10 mouse cellular contexts compared by ENCODE assay signal in genomic region chrX:134684936-134685335, GRCm38 (mm10). TPM values are rescaled to one million over a fixed set of nuclear protein-coding genes. Genes with fewer than 3 reads are reported as not detected.
DNase-seq lines count a peak whose midpoint lies in the region; ATAC-seq lines count a peak whose summit lies in the region.
"Had no signal": no experiment of that assay in that cellular context is flagged by ENCODE, and none has a peak within 500 bp of the region (broad histone marks: within the 10 kb centered on the region; RNA-seq: fewer than 3 reads in every experiment).

No protein-coding gene starts in this region.

- no peak for ATAC-seq in hindbrain, embryonic 14.5 days (ENCODE audit: low FRiP score)
- ATAC-seq in activated CD4-positive, CD25-positive, alpha-beta regulatory T cell, adult 4 months: no peak

- H3K27me3 ChIP-seq in heart, embryonic 10.5 days (ENCODE audit: insufficient read depth, poor library complexity, severe bottlenecking): peaks cover 6% of the 10 kb centered on the region; the same call in 1 of the 2 replicates
- peaks cover 50% of the 10 kb centered on the region for H3K27me3 ChIP-seq in embryonic facial prominence, embryonic 10.5 days (replicated peaks; ENCODE audit: low read depth, poor library complexity, severe bottlenecking)
- H3K27me3 ChIP-seq in hindbrain, embryonic 14.5 days (ENCODE audit: control insufficient read depth, insufficient read depth, low read length): no peaks in the 10 kb centered on the region

- H3K36me3 ChIP-seq in heart, embryonic 10.5 days: peaks cover 15% of the 10 kb centered on the region
- H3K36me3 ChIP-seq in embryonic facial prominence, embryonic 10.5 days (replicated peaks): peaks cover 20% of the 10 kb centered on the region
- H3K36me3 ChIP-seq in hindbrain, embryonic 14.5 days (replicated peaks; ENCODE audit: control insufficient read depth, insufficient read depth): peaks cover 14% of the 10 kb centered on the region

- no peaks in the 10 kb centered on the region for H3K9me3 ChIP-seq in heart, embryonic 10.5 days
- H3K9me3 ChIP-seq in embryonic facial prominence, embryonic 10.5 days: no peaks in the 10 kb centered on the region
- no peaks in the 10 kb centered on the region for H3K9me3 ChIP-seq in hindbrain, embryonic 14.5 days (ENCODE audit: control insufficient read depth, low read length)

- H3K9ac ChIP-seq in hindbrain, embryonic 14.5 days: peak overlapping the region; percentile 70; the same call in 1 of the 2 replicates

- WGBS in heart, embryonic 10.5 days: 40% methylated on average over 5 of the region's 5 CpGs
- 38% methylated on average over 5 of the region's 5 CpGs for WGBS in embryonic facial prominence, embryonic 10.5 days
- 42% methylated on average over 5 of the region's 5 CpGs for WGBS in hindbrain, embryonic 14.5 days

- H3K27ac ChIP-seq in heart, embryonic 10.5 days: peak overlapping the region; percentile 77
- peak overlapping the region; percentile 93 for H3K27ac ChIP-seq in embryonic facial prominence, embryonic 10.5 days (replicated peaks)
- peak overlapping the region; percentile 93 for H3K27ac ChIP-seq in hindbrain, embryonic 14.5 days

- H3K4me1 ChIP-seq in heart, embryonic 10.5 days: no peaks in the 10 kb centered on the region
- H3K4me1 ChIP-seq in embryonic facial prominence, embryonic 10.5 days: peaks cover 10% of the 10 kb centered on the region
- H3K4me1 ChIP-seq in hindbrain, embryonic 14.5 days (replicated peaks; ENCODE audit: control insufficient read depth, insufficient read depth, low read length): peaks cover 8% of the 10 kb centered on the region; the same call in 1 of the 2 replicates

- H3K4me2 ChIP-seq in hindbrain, embryonic 14.5 days (replicated peaks): peak overlapping the region; percentile 55

- peak overlapping the region; percentile 67 for H3K4me3 ChIP-seq in heart, embryonic 10.5 days
- peak overlapping the region; percentile 69 for H3K4me3 ChIP-seq in embryonic facial prominence, embryonic 10.5 days
- peak overlapping the region; percentile 56 for H3K4me3 ChIP-seq in hindbrain, embryonic 14.5 days (replicated peaks; ENCODE audit: low read length)

- intact Hi-C loops in heart, postnatal 25 days (cut with DNase I): no loop called here

- no peak for DNase-seq in heart, embryonic 10.5 days (ENCODE audit: low spot score)
- DNase-seq in heart, postnatal 25 days (ENCODE audit: low spot score): no peak
- peak; percentile 61 for DNase-seq in embryonic facial prominence, embryonic 10.5 days (ENCODE audit: low spot score)
- no peak for DNase-seq in hindbrain, embryonic 14.5 days (ENCODE audit: low spot score)
- peak; percentile 23 for DNase-seq in neural tube, embryonic 10.5 days (ENCODE audit: extremely low spot score, low spot score)
- DNase-seq in urinary bladder, postnatal 36 days (ENCODE audit: low spot score in 2 of 2): no peak
- DNase-seq in right cerebral cortex, postnatal 14 days: no peak
- DNase-seq: thymus, postnatal 36 days had no signal

RNA-seq across cellular contexts. Expression of gene Armcx4, which starts 1.4 kb away (rescaled TPM):
- 3.4 and 4.3 TPM in 2 replicates for polyA plus RNA-seq in heart, embryonic 10.5 days (2016; fragmentation: Nextera tagmentation; extraction: Ambion mirVana)
- total RNA-seq in heart, postnatal 25 days (2021): 1 to 10 TPM; 9.2 to 9.6 TPM
- 6.3 and 7.1 TPM in 2 replicates for polyA plus RNA-seq in embryonic facial prominence, embryonic 10.5 days (2016; fragmentation: Nextera tagmentation; extraction: Ambion mirVana)
- 5.4 and 5.7 TPM in 2 replicates for polyA plus RNA-seq in hindbrain, embryonic 14.5 days (2014; fragmentation: Nextera tagmentation; extraction: Ambion mirVana)
- 1 to 10 TPM in 1 of 2 experiments, under 1 TPM in 1; 0.82 to 1.2 TPM for polyA plus RNA-seq in activated CD4-positive, CD25-positive, alpha-beta regulatory T cell, adult 4 months (2017; shearing (Covaris generic))

RNA-seq across cellular contexts. Expression of gene Armcx1, which starts 32.8 kb away (rescaled TPM):
- 41.4 and 48.4 TPM in 2 replicates for polyA plus RNA-seq in heart, embryonic 10.5 days (2016; fragmentation: Nextera tagmentation; extraction: Ambion mirVana)
- 1 to 10 TPM; 5.2 to 5.5 TPM for total RNA-seq in heart, postnatal 25 days (2021)
- 46.9 and 50.0 TPM in 2 replicates for polyA plus RNA-seq in embryonic facial prominence, embryonic 10.5 days (2016; fragmentation: Nextera tagmentation; extraction: Ambion mirVana)
- 71.9 and 81.9 TPM in 2 replicates for polyA plus RNA-seq in hindbrain, embryonic 14.5 days (2014; fragmentation: Nextera tagmentation; extraction: Ambion mirVana)
- polyA plus RNA-seq in activated CD4-positive, CD25-positive, alpha-beta regulatory T cell, adult 4 months (2017; shearing (Covaris generic)): 1 to 10 TPM; 1.3 to 2.2 TPM
- total RNA-seq: monocyte, adult 5-6 weeks had no signal

Comparison
In these comparisons a context has a peak if more than half of its experiments do, and no peak if none do; other contexts are left out.
1. DNase-seq: peak in embryonic facial prominence, embryonic 10.5 days (single experiment) and neural tube, embryonic 10.5 days (single experiment); none in heart, embryonic 10.5 days (single experiment), heart, postnatal 25 days (single experiment), hindbrain, embryonic 14.5 days (single experiment), urinary bladder, postnatal 36 days (0 of 2) and right cerebral cortex, postnatal 14 days (single experiment).
2. RNA of gene Armcx1, which starts 32.8 kb away (polyA plus RNA-seq): 71.9 to 81.9 TPM in hindbrain, embryonic 14.5 days, 46.9 to 50.0 TPM in embryonic facial prominence, embryonic 10.5 days and 41.4 to 48.4 TPM in heart, embryonic 10.5 days; 1.3 to 2.2 TPM in activated CD4-positive, CD25-positive, alpha-beta regulatory T cell, adult 4 months; every median in the first group is over 10 times any median in the second.
3. Peak in every context shown above with its lines, with median percentiles within 50 percentile points of each other: H3K27ac ChIP-seq and H3K4me3 ChIP-seq.